7 mouse cellular contexts compared by ENCODE assay signal in the genomic region with DNA sequence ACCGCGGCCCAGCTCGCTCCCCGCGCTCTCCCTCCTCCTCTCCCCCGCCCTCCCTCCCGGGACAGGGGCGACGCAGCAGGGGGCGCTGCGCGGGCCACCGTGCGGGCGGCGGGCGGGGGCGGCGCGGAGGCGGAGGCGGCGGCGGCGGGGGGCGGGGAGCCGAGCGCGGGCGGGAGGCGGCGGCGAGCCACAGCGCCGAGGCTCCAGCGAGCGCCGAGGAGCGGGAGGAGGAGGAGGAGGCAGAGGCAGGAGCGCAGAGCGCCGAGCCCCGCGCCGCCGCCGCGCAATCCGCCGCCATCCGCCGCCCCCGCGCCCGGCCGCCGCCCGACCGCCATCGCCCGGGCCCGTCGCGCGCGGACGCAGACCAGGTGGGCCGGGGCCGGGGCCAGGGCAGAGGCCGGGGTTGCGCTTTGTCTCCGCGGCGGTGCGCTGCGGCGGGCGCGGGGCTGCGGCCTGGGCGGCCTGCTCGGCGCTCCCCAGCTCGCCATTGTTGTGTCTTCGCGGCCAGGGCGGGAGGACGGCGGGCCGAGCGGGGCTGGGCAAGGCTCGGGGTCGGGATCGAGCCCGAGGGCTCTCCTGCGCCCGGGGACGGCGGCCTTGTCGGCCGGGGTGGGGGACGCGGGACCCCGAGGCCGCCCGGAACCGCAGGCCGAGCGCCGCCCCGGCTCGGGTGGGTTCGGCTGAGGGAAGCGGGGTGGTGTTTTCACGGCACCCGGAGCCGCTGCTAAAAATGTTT. TPM values are rescaled to one million over a fixed set of nuclear protein-coding genes. Genes with fewer than 3 reads are reported as not detected.
DNase-seq lines count a peak whose midpoint lies in the region; ATAC-seq and TF ChIP-seq lines count a peak whose summit lies in the region.

Gene Prrc2b (plus strand): TSS at position 159 of the 736 bp plus-strand sequence.

- intact Hi-C loops in left cerebral cortex, postnatal 10 days (cut with DNase I), result loop anchor here (5.0 kb wide), 1 partner anchor 41 kb away; no protein-coding TSS in a partner anchor

- TF ChIP-seq POLR2A in bone marrow macrophage, adult 2 months (IDR thresholded peaks at IDR 0.05; ENCODE audit: borderline replicate concordance, low read depth, low read length), result no peak

- no peaks in the 10 kb centered on the region for H3K27me3 ChIP-seq in forebrain, embryonic 13.5 days
- H3K27me3 ChIP-seq in hindbrain, embryonic 10.5 days (ENCODE audit: insufficient read depth, poor library complexity, severe bottlenecking), result no peaks in the 10 kb centered on the region

- ATAC-seq in forebrain, embryonic 13.5 days, result peak; percentile 66
- ATAC-seq in megakaryocyte, adult 5-6 weeks (ENCODE audit: poor library complexity, severe bottlenecking), result peak; percentile 50

- H3K36me3 ChIP-seq in forebrain, embryonic 13.5 days (ENCODE audit: poor library complexity, severe bottlenecking), result no peaks in the 10 kb centered on the region
- H3K36me3 ChIP-seq in hindbrain, embryonic 10.5 days, result no peaks in the 10 kb centered on the region

- H3K27ac ChIP-seq in bone marrow macrophage, adult 2 months (ENCODE audit: insufficient read depth, low read depth, low read length), result peak within 1 kb of the TSS; percentile 78
- H3K27ac ChIP-seq in forebrain, embryonic 13.5 days, result peak within 1 kb of the TSS; percentile 100
- peak within 1 kb of the TSS; percentile 99 for H3K27ac ChIP-seq in hindbrain, embryonic 10.5 days

- no peaks in the 10 kb centered on the region for H3K9me3 ChIP-seq in forebrain, embryonic 13.5 days (replicated peaks)
- H3K9me3 ChIP-seq in hindbrain, embryonic 10.5 days, result no peaks in the 10 kb centered on the region

- TF ChIP-seq CTCF in bone marrow macrophage, adult 2 months (IDR thresholded peaks at IDR 0.05; ENCODE audit: low read depth, low read length), result no peak

- under 1% methylated on average over 37 of the region's 117 CpGs for WGBS in forebrain, embryonic 13.5 days
- WGBS in hindbrain, embryonic 10.5 days, result under 1% methylated on average over 109 of the region's 117 CpGs

- peak within 1 kb of the TSS; percentile 100 for H3K9ac ChIP-seq in forebrain, embryonic 13.5 days

- H3K4me2 ChIP-seq in forebrain, embryonic 13.5 days, result peak within 1 kb of the TSS; percentile 97

- H3K4me1 ChIP-seq in bone marrow macrophage, adult 2 months (ENCODE audit: control insufficient read depth, insufficient read depth, low read length), result peaks cover 44% of the 10 kb centered on the region
- peaks cover 46% of the 10 kb centered on the region for H3K4me1 ChIP-seq in forebrain, embryonic 13.5 days
- H3K4me1 ChIP-seq in hindbrain, embryonic 10.5 days (replicated peaks), result peaks cover 58% of the 10 kb centered on the region

- H3K4me3 ChIP-seq in bone marrow macrophage, adult 2 months (ENCODE audit: insufficient read depth, low read length), result peak within 1 kb of the TSS; percentile 90
- H3K4me3 ChIP-seq in forebrain, embryonic 13.5 days, result peak within 1 kb of the TSS; percentile 89
- H3K4me3 ChIP-seq in hindbrain, embryonic 10.5 days, result peak within 1 kb of the TSS; percentile 96

- peak; percentile 68 for DNase-seq in MN1 (ENCODE audit: low spot score)
- peak; percentile 76 for DNase-seq in hindbrain, embryonic 10.5 days (ENCODE audit: low spot score)
- DNase-seq in left cerebral cortex, postnatal 10 days (ENCODE audit: extremely low spot score in 1 of 2, low spot score in 2 of 2), result peak in 1 of 2 experiments; percentile 84
- peak; percentile 70 for DNase-seq in right cerebral cortex, postnatal 14 days

RNA-seq across cellular contexts. Expression of gene Prrc2b, which starts in this region (rescaled TPM):
- 28.6 and 34.9 TPM in 2 replicates for polyA plus RNA-seq in bone marrow macrophage, adult 2 months (2012; ENCODE audit: insufficient read depth, insufficient read length, missing spikeins)
- 53.0 and 57.4 TPM in 2 replicates for polyA plus RNA-seq in forebrain, embryonic 13.5 days (2015; fragmentation: Nextera tagmentation; extraction: Ambion mirVana)
- polyA plus RNA-seq in hindbrain, embryonic 10.5 days (2016; fragmentation: Nextera tagmentation; extraction: Ambion mirVana), result 55.6 and 68.9 TPM in 2 replicates
- total RNA-seq in left cerebral cortex, postnatal 10 days (2021), result 100 to 1,000 TPM; 274 to 285 TPM
- 26.9 and 27.2 TPM in 2 replicates for total RNA-seq in megakaryocyte, adult 5-6 weeks (2015)
- 11.5 and 13.9 TPM in 2 replicates for total RNA-seq in megakaryocyte, adult 5-6 weeks (2017)

Comparison
In these comparisons a context has a peak if more than half of its experiments do, and no peak if none do; other contexts are left out.
1. RNA of gene Prrc2b (total RNA-seq): 274 to 285 TPM in left cerebral cortex, postnatal 10 days; 11.5 to 27.2 TPM in megakaryocyte, adult 5-6 weeks; every median in the first group is over 4 times any median in the second.
2. Peak in every context shown above with its lines, with median percentiles within 50 percentile points of each other: H3K27ac ChIP-seq and H3K4me3 ChIP-seq.